Mouse (Mus musculus) urinary bladder, postnatal 4 days (tissue): ENCODE data around the gene Trim30b.
"Not testable (repeated sequence)": the region's sequence is repeated elsewhere in the genome, so short reads cannot be mapped to it uniquely, and the experiment has no call there.

Source experiments
- DNase-seq, 2 experiments: peaks; one replicate each; pipeline ENCODE4 v3.0.0; 2021 to 2022; ENCODE audit warnings: low spot score in 2 of 2

Trim30b gene

DNA sequence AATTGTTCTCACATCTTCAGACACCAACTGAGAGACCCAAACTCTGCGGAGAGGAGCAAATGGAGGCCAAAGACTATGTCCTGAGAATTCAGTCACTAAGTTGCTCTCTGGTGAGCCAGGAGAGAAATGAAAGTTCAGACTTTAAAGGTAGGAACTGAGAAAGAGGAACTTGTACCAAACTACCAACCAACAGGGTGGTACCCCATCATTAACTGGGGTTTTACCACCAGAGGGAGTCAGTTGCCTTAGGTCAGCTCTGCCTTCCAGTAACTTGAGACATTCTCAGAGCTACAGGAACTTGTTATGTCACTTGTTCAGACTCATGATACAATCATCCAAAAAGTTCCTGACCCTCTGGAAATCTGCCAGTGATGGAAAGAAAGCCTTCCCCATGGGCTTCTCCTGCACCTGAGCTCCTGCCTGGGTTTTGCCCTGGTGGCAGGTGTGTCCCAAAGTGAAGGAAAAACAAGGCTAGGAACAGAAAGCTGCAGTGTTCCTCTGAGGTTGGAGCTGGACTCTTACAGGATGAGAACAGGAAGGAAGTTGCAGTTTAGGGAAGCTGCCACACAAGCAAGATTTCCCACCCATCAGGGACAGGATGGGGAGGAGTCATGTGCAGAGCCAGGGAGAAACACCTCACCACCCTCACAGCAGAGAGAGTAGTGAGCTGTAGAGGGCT lies at the start of gene Trim30b:
Gene Trim30b (minus strand): TSS at position 149 of the 679 bp plus-strand sequence.
- no peak for DNase-seq

DNA sequence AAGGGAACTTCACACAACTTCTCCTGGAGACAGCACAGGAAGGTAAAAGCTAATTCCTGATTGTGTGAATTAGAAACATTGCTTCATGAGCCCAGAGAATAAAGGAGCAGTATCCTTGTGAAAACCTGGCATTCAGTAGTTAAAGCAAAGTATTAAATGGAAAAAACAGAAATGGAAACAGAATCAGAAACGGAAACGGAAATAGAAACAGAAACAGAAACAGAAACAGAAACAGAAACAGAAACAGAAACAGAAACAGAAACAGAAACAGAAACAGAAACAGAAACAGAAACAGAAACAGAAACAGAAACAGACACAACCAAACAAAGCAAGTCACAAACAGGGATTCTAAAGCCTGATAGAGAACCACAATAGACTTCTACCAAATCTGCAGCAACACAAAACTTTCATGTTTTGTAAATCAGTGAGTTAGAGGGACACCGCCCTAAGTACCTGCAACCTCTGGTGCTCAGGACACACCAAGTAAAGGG lies 34.8 kb upstream of the Trim30b start:
- DNase-seq, result no peak

DNA sequence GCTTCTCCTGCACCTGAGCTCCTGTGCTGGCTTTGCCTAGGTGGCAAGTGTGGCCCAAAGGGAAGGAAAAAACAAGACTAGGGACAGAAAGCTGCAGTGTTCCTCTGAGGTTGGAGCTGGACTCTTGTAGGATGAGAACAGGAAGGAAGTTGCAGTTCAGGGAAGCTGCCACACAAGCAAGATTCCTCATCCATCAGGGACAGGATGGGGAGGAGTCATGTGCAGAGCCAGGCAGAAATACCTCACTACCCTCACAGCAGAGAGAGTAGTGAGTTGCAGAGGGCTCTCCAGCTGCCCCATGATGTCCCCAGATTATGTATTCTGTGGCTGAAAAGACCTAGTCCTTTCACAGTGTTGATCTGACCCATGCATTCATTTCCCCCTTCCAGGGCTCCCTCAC lies 31.5 kb upstream of the Trim30b start:
- DNase-seq, result no peak

DNA sequence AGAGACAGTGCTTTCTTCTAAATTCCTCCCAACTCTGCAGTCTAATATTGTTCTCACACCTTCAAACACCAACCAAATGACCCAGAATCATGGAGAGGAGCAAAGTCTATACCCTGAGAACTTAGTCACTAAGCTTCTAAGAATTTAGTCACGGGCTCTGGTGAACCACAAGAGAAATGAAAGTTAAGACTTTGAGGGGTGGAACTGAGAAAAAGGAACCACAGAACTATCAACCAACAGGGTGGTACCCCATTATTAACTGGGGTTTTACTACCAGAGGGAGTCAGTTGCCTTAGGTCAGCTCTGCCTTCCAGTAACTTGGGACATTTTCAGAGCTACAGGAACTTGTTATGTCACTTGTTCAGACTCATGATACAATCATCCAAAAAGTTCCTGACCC lies 31.0 kb upstream of the Trim30b start, which contains the start of gene Trim30c:
Gene Trim30c (minus strand): TSS at position 140 of the 400 bp plus-strand sequence.
- DNase-seq, result no peak

DNA sequence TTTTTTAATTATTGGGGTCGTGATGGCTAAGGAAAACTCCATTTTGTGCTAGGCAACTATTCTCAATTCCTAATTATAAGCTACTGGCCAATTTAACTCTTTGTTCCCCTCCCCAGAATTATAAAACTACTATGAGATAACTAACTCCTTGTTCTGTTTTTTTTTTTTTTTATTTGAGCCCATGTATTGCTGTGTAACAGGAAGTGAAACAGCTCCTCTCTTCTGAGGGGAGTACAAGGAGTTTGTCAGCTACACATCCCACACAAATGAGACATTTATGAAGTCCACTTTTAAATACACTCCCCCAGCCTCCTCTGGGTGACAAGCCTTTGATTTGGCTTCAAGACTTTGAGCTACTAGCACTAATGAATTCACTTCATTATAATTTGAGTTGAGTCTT lies 28.8 kb upstream of the Trim30b start:
- DNase-seq, result no peak

DNA sequence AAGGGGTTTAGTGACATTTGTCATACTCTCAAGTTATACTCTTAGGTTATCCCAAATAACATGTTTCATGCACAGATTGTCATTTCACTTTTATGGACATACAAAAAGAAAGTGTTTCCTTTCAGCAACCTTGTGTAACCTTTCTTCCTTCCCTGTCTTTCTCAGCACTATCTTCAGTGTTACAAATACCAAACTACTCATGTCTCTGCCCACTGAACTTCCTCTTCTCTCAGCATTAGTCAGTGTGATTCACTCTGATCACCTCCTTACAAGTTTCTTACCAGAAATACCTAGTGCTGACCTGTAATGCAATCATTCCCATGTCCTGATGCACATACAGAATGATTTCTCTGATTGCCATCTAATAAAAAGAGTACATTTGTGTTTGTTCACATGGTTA lies 3.3 kb downstream of the Trim30b start:
- DNase-seq, result no peak

DNA sequence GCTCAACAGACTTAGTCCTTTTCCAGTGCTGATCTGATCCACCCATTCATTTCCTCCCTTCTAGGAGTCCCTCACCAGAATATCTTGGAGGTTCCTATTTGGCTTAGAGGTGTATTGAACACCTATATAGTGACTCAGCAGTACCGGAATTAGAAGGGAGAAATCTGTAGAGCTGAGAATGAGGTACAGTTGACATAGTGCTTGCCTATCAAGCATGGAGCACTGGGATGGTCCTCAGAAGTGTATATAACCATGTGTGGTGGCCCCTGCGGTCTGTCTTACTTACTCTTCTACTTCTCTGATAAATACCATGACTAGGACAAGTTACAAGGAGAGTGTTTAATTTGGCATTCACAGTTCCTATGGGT lies 16.1 kb downstream of the Trim30b start:
- DNase-seq, result no peak

DNA sequence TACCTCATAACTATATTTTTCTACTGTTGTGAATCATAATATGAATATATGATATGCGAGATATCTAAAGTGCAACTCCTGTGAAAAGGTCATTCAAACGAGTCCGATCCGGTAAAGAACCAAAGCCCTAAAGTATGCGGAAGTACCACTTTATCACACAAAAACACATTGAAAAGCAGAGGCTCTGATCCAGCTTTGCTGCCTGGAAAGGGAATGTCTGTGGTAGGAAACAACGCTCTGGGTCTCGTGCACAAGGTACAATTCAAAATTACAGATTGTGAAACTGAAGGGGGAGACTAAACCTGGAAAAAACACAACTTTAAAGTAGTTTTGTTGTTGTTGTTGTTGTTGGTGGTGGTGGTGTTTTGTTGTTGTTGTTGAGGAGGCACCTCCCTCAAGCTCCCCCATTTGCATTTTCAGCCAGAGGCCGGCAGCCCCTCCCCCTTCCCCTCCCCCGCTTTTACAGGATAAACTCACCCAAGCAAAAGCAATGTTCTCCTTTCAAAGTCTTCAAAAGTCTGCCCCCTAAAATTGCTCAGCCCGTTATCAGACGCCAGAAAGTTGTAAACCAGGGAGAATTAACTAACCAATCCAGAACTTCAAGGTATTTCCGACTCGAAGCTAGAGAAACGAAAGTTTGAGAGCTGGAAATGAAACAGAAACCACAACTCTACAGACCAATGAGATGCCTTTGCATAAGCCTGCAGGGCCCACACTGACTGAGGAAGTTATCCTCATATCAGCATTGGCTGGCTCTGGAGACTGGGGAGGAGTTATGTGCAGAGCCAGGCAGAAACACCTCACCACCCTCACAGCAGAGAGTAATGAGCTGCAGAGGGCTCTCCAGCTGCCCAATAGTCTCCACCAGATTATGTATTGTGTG lies 16.7 kb downstream of the Trim30b start, which contains the start of gene Trim12c:
Gene Trim12c (minus strand): TSS at position 646 of the 883 bp plus-strand sequence.
- peak in 1 of 2 experiments; percentile 46 for DNase-seq

DNA sequence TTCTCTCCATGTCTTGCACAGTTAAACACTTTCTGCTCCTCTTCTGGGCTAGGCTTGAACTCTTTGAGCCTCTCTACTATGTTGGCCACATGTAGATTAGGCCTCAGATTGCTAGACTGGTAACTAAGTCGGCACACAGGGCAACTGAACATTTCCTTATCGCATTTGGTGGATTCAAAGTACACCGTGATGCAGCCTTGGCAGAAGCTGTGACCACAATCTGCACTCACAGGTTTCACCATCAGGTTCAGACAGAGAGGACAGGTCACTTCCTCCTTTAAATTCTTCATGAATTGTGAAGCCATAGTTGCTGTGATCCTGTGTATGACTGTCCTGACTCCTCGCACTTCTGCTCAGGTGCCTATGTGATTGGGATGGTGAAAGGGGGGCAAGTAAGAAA lies 21.6 kb downstream of the Trim30b start:
- not testable (repeated sequence) for DNase-seq

DNA sequence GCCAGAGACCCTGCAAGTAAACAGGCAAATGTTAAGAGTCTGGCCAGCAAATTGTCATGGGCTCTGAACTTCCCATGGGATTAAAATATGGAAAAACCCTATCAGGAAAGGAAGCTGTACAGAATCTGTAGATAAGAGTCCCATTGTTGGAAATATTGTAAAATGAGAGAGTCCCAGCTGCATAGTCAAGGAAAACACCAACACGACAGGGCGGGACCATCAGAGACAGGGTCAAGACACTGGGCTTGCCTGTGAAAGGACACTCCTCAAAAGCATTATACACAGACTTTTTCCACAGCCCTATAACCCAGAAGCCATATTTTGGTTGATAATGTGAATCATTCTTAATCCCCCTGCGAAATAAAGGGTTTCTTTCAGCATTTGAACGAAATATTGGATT lies 28.9 kb downstream of the Trim30b start:
- not testable (repeated sequence) for DNase-seq

DNA sequence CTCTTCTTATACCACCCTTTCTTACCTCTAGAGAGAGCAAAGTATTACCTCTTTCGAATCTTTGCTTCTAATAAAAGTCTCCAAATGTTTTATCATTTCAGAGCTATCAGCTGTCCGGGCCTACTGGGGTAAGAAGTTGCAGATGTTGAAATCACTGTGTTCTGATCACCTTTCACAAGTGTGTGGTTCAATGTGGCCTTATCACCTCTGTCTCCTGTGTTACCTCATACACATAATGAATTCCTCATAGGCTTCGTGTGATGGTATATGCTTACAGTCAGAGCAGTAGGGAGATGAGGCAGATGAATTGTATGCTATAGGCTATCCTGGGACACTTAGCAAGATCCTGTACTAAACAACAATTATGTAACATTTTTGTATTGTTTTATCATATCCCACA lies 34.1 kb downstream of the Trim30b start:
- DNase-seq, result not testable (repeated sequence)

DNA sequence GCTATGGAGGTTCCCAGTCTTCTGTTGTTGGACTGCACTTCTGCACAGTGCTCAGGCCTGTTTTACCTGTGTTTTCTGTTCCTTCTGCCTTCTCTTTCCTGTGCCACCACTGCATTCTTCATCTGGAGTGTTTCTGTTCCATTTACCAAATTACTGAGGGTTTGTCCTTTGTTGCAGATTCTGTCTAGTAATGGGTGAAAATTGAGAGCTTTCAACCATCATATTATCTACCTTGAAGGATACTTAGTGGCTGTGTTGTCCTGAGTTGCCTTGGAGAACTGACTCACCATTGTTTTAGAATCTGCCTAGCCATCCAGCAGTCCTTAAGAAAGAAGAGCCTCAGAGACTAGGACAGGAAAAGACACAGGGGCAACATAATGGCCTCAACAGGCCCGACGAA lies 40.5 kb downstream of the Trim30b start, which contains the start of gene Trim34b:
Gene Trim34b (plus strand): TSS at position 301 of the 400 bp plus-strand sequence.
- not testable (repeated sequence) for DNase-seq

DNA sequence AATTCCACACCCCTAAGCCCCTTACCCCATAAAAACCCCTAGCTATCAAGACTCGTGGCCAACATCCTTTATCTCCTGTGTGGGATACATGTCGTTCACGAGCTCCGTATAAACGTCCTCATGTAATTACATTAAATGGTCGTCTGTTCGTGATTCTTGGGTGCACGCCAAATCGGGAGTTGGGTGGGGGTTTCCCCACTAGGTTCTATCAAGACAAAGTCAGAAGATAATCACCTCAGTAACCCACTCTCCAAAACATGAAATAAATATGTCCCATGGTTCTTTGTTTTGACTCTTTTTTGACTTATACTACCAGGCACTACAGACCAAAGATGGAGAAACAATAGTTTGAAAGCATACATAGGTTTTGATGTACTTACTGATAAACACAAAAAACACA lies 47.7 kb downstream of the Trim30b start:
- no peak for DNase-seq

DNA sequence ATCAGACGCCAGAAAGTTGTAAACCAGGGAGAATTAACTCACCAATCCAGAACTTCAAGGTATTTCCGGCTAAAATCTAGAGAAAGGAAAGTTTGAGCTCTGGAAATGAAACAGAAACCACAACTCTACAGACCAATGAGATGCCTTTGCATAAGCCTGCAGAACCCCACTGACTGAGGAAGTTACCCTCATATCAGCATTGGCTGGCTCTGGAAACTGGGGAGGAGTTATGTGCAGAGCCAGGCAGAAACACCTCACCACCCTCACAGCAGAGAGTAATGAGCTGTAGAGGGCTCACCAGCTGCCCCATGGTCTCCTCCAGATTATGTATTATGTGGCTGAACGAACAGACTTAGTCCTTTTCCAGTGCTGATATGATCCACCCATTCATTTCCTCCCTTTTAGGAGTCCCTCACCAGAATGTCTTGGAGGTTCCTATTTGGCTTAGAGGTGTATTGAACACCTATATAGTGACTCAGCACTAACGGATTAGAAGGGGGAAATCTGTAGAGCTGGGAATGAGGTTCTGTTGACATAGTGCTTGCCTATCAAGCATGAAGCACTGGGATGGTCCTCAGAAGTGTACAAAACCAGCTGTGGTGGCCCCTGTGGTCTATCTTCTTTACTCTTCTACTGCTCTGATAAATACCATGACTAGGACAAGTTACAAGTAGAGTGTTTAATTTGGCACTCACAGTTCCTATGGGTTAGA lies 54.2 kb downstream of the Trim30b start, which contains the start of gene Trim12a:
Gene Trim12a (minus strand): TSS at position 98 of the 712 bp plus-strand sequence.
- not testable (repeated sequence) for DNase-seq

DNA sequence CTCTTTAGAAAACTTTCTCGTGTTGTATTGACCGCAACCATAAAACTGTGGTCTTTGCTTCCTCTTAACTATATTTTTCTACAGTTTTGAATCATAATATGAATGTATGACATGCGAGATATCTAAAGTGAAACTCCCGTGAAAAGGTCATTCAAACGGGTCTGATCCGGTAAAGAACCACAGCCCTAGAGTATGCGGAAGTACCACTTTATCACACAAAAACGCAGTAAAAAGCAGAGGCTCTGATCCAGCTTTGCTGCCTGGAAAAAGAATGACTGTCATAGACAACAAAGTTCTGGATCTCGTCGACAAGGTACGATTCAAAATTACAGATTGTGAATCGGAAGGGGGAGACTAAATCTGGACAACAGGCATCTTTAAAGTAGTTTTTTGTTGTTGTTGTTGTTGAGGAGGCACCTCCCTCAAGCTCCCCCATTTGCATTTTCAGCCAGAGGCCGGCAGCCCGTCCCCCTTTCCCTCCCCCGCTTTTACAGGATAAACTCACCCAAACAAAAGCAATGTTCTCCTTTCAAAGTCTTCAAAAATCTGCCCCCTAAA lies 54.8 kb downstream of the Trim30b start:
- DNase-seq, result no peak
